Mouse (Mus musculus): ENCODE results near the gene Bbs9.

- TF ChIP-seq CTCF (IDR thresholded peaks at IDR 0.05; ENCODE audit: insufficient read depth, low read length) (no peak), POLR2A (IDR thresholded peaks at IDR 0.05; ENCODE audit: borderline replicate concordance, extremely low read depth, low read depth, low read length) (no peak)
Observed at GRCm38 (mm10) chr9:22486211-22486610, 10.7 kb downstream of the Bbs9 start.
